In genomic region chr5:102481215-102482211, GRCm38 (mm10) we compare ENCODE assay signal across 8 mouse cellular contexts. TPM values are rescaled to one million over a fixed set of nuclear protein-coding genes. Genes with fewer than 3 reads are reported as not detected.
DNase-seq lines count a peak whose midpoint lies in the region; ATAC-seq lines count a peak whose summit lies in the region.

Arhgap24 (plus strand) TSS chr5:102481391.

- H3K9ac ChIP-seq in hindbrain, embryonic 16.5 days (ENCODE audit: low read depth, low read length) = peak within 1 kb of the TSS; percentile 64

- H3K27ac ChIP-seq in hindbrain, embryonic 16.5 days (ENCODE audit: low read depth, low read length) = peak within 1 kb of the TSS; percentile 37

- DNase-seq in NIH3T3 (ENCODE audit: low read depth) = peak; percentile 94
- DNase-seq in c-Kit-positive CD71-negative TER-119-negative erythroid progenitor cells, embryonic 14.5 days (ENCODE audit: low read depth) = peak; percentile 56
- DNase-seq in gastrocnemius, postnatal 10 days = peak; percentile 53
- peak; percentile 46 for DNase-seq in left cerebral cortex, postnatal 4 days
- DNase-seq in mesoderm, embryonic 11.5 days (ENCODE audit: low read depth, low spot score) = peak; percentile 82
- peak; percentile 30 for DNase-seq in right cerebral cortex, postnatal 4 days

- peak within 1 kb of the TSS; percentile 54 for H3K4me3 ChIP-seq in hindbrain, embryonic 16.5 days (ENCODE audit: low read length)

- H3K9me3 ChIP-seq in hindbrain, embryonic 16.5 days (ENCODE audit: control insufficient read depth, low read length) = no peaks in the 10 kb centered on the region

- ATAC-seq in hindbrain, embryonic 16.5 days = peak; percentile 80
- no peak for ATAC-seq in erythroid progenitor cell, adult 5-6 weeks (replicated peaks; ENCODE audit: low FRiP score, poor library complexity, severe bottlenecking)

- H3K36me3 ChIP-seq in hindbrain, embryonic 16.5 days (ENCODE audit: control insufficient read depth, insufficient read depth, low read length) = no peaks in the 10 kb centered on the region

- intact Hi-C loops in left cerebral cortex, postnatal 4 days (cut with DNase I) = no loop called here

- peak within 1 kb of the TSS; percentile 78 for H3K4me2 ChIP-seq in hindbrain, embryonic 16.5 days (ENCODE audit: low read length)

- WGBS in hindbrain, embryonic 16.5 days = under 1% methylated on average over 41 of the region's 44 CpGs

- H3K27me3 ChIP-seq in hindbrain, embryonic 16.5 days (replicated peaks; ENCODE audit: control insufficient read depth, insufficient read depth, low read length) = no peaks in the 10 kb centered on the region

- peaks cover 7% of the 10 kb centered on the region for H3K4me1 ChIP-seq in hindbrain, embryonic 16.5 days (ENCODE audit: control insufficient read depth, insufficient read depth, low read depth, low read length)

RNA-seq across cellular contexts. Expression of gene Arhgap24, which starts in this region (rescaled TPM):
- 10 to 100 TPM; 21.2 to 25.2 TPM for total RNA-seq in gastrocnemius, postnatal 10 days (2021)
- polyA plus RNA-seq in hindbrain, embryonic 16.5 days (2015; fragmentation: Nextera tagmentation; extraction: Ambion mirVana) = 13.8 and 15.0 TPM in 2 replicates
- 1 to 10 TPM; 4.6 to 4.9 TPM for total RNA-seq in left cerebral cortex, postnatal 4 days (2021)
- 0.42 and 1.1 TPM in 2 replicates for total RNA-seq in erythroid progenitor cell, adult 5-6 weeks (2015; ENCODE audit: low replicate concordance)
- 0.53 and 1.5 TPM in 2 replicates for total RNA-seq in erythroid progenitor cell, adult 5-6 weeks (2017; ENCODE audit: low replicate concordance)

Comparison
In these comparisons a context has a peak if more than half of its experiments do, and no peak if none do; other contexts are left out.
1. DNase-seq: peak in every context shown above with its lines; median percentile 94 in NIH3T3; 82 in mesoderm, embryonic 11.5 days; 56 in c-Kit-positive CD71-negative TER-119-negative erythroid progenitor cells, embryonic 14.5 days; 53 in gastrocnemius, postnatal 10 days; 46 in left cerebral cortex, postnatal 4 days; 30 in right cerebral cortex, postnatal 4 days.